Mouse (Mus musculus) heart, embryonic 11.5 days (tissue): ENCODE results near the gene P3h2. TPM values are rescaled to one million over a fixed set of nuclear protein-coding genes. Genes with fewer than 3 reads are reported as not detected.
A peak's percentile ranks its signal among the peaks of the same experiment; 100 is the strongest.

ENCODE experiments used
- ATAC-seq: fragments of 200-750 bp; cut with Nextera tagmentation; replicated peaks from 2 replicates; pipeline ENCODE4 v1.8.0; 2017; ENCODE audit warnings: moderate library complexity; ENCODE audit not compliant: insufficient number of reproducible peaks, low FRiP score, low TSS enrichment
- H3K27ac ChIP-seq: fragments of 300-500 bp; sonication (generic); 2 replicates; pipeline ENCODE4 v1.5.1; 2014; ENCODE audit warnings: mild to moderate bottlenecking, low read depth, low read length
- H3K27me3 ChIP-seq: fragments of 300-500 bp; sonication (generic); 2 replicates; pipeline ENCODE4 v1.6.1; 2014; ENCODE audit warnings: mild to moderate bottlenecking, low read length, mixed read lengths; ENCODE audit not compliant: control insufficient read depth, insufficient read depth
- H3K36me3 ChIP-seq: fragments of 300-500 bp; sonication (generic); 2 replicates; pipeline ENCODE4 v1.6.1; 2014; ENCODE audit warnings: mild to moderate bottlenecking, low read length, moderate library complexity, mixed read lengths; ENCODE audit not compliant: control insufficient read depth, insufficient read depth
- H3K4me1 ChIP-seq: fragments of 300-500 bp; sonication (generic); 2 replicates; pipeline ENCODE4 v1.6.1; 2014; ENCODE audit warnings: low read length; ENCODE audit not compliant: control insufficient read depth, insufficient read depth
- H3K4me2 ChIP-seq: fragments of 300-500 bp; sonication (generic); 2 replicates; pipeline ENCODE4 v1.6.1; 2014; ENCODE audit warnings: mild to moderate bottlenecking, moderate library complexity
- H3K4me3 ChIP-seq: fragments of 300-500 bp; sonication (generic); 2 replicates; pipeline ENCODE4 v1.5.1; 2014; ENCODE audit warnings: low read depth, low read length
- H3K9ac ChIP-seq: fragments of 300-500 bp; sonication (generic); 2 replicates; pipeline ENCODE4 v1.6.1; 2014; ENCODE audit warnings: mild to moderate bottlenecking, low read depth, low read length, moderate library complexity
- H3K9me3 ChIP-seq: fragments of 300-500 bp; sonication (generic); replicated peaks from 2 replicates; pipeline ENCODE4 v1.6.1; 2016; ENCODE audit warnings: low read length; ENCODE audit not compliant: control insufficient read depth
- WGBS: fragments of 180-500 bp; shearing (Covaris S2); extraction: QIAGEN DNeasy Blood & Tissue Kit; methylation state at CpG from one replicate; pipeline ENCODE4 v1.1.7; 2014; ENCODE audit not compliant: insufficient replicate concordance; 5-methylcytosine and 5-hydroxymethylcytosine counted together
- polyA plus RNA-seq: library from polyadenylated mRNA; unstranded; fragments of >200 nt; fragmentation: Nextera tagmentation; extraction: Ambion mirVana; gene quantifications from 2 replicates; pipeline ENCODE4 v1.2.1, GENCODE M21; 2014

Gene P3h2
- polyA plus RNA-seq, 1 experiment from 2014 or later: 18.2 TPM

- Histone ChIP-seq H3K4me3 (no peak overlapping the region), H3K9me3 (no peaks in the 10 kb centered on the region), H3K9ac (no peak overlapping the region), H3K27me3 (no peaks in the 10 kb centered on the region), H3K4me1 (peaks cover 6% of the 10 kb centered on the region), H3K36me3 (no peaks in the 10 kb centered on the region), H3K27ac (no peak overlapping the region), H3K4me2 (peak overlapping the region; percentile 68)
- no peak for ATAC-seq
- 70% methylated on average over 2 of the region's 2 CpGs for WGBS
Observed at GRCm38 (mm10) chr16:26102856-26103255, 2.7 kb downstream of the P3h2 start.

GRCm38 (mm10) chr16:26100167-26100566 is 5.4 kb downstream of the P3h2 start:
- Histone ChIP-seq H3K4me1 (peaks cover 20% of the 10 kb centered on the region), H3K9ac (no peak overlapping the region), H3K4me2 (no peak overlapping the region), H3K36me3 (no peaks in the 10 kb centered on the region), H3K9me3 (no peaks in the 10 kb centered on the region), H3K4me3 (no peak overlapping the region), H3K27ac (no peak overlapping the region), H3K27me3 (no peaks in the 10 kb centered on the region)
- ATAC-seq: no peak
- 50% methylated on average over 4 of the region's 4 CpGs for WGBS

DNA sequence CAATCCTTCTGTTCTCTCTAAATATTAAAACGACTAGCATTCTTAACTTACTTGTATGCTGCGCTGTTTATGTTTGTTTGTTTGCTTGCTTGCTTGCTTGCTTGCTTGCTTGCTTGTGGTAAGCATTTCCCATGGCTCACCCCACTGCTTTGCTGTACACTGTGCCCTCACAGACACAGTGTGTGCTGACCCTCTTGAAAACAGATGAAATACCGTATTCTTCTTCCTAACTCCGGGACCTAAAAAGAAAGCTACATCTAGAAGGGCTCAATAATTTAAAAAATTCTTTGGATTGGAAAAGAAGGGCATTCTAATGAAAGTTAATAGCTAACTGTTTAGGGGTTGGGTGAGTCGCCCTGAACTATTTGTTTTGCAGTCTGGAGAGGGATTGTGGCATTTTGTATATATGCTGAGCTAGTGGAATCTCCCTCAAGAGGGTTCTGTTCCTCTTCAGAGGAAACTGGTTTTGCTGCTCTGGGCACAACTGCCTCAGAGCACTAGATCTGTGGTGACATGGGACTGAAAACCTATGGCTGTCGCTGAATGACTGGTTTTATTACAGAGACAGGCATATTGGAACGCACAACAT is 9.8 kb downstream of the P3h2 start:
- Histone ChIP-seq H3K27me3 (no peaks in the 10 kb centered on the region), H3K9ac (no peak overlapping the region), H3K36me3 (no peaks in the 10 kb centered on the region), H3K4me3 (no peak overlapping the region), H3K9me3 (no peaks in the 10 kb centered on the region), H3K27ac (no peak overlapping the region), H3K4me2 (no peak overlapping the region), H3K4me1 (peaks cover 13% of the 10 kb centered on the region)
- no peak for ATAC-seq
- 76% methylated on average over 7 of the region's 7 CpGs for WGBS

- Histone ChIP-seq H3K9me3 (no peaks in the 10 kb centered on the region), H3K36me3 (no peaks in the 10 kb centered on the region), H3K4me1 (peaks cover 13% of the 10 kb centered on the region), H3K27ac (no peak overlapping the region), H3K9ac (no peak overlapping the region), H3K4me2 (no peak overlapping the region), H3K4me3 (no peak overlapping the region), H3K27me3 (no peaks in the 10 kb centered on the region)
- no peak for ATAC-seq
- WGBS: 49% methylated on average over 4 of the region's 4 CpGs
Observed at GRCm38 (mm10) chr16:26093888-26094287, 11.7 kb downstream of the P3h2 start.

DNA sequence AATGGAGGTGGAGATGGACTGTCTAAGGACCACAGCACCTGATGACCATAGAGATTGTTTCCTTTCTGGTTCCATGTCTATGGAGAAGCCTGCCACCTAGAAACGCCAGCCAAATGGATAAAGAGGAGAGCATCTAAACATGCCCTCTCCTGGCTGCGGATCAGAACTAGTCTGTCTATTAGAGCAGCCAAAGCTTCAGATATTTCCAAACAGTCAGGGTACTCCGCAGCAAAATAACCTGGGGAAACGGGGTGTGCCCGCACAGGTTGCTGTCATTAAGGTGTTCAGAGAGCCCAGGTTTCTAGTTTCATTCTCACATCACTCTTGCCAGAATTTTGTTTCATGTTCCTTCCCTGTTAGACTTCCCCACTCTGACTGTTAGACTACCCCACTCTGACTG is 16.6 kb downstream of the P3h2 start:
- Histone ChIP-seq H3K9ac (no peak overlapping the region), H3K4me3 (no peak overlapping the region), H3K9me3 (no peaks in the 10 kb centered on the region), H3K4me1 (peaks cover 11% of the 10 kb centered on the region), H3K27me3 (no peaks in the 10 kb centered on the region), H3K27ac (no peak overlapping the region), H3K36me3 (no peaks in the 10 kb centered on the region), H3K4me2 (no peak overlapping the region)
- no peak for ATAC-seq
- 81% methylated on average over 5 of the region's 5 CpGs for WGBS

DNA sequence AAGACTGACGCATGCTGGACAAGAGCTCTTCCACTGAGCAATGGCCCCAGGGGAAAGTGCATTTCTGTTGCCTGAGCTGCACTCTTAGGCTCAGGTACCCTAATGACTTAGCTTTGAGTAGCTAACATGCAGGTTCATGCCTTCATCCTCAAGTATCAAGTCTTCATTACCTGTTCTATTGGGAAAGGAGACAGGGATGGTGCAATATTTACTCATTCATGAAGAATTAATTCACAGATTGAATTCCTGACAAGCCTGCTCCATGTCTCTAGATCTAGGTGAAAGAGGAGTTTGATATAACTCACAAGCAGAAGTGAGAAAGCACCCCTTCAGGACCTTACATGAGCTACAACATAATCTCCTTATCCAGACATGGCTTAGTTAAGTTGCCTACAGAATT is 17.3 kb downstream of the P3h2 start:
- H3K4me2 ChIP-seq: no peak overlapping the region
- no peaks in the 10 kb centered on the region for H3K36me3 ChIP-seq
- no peaks in the 10 kb centered on the region for H3K9me3 ChIP-seq
- no peak overlapping the region for H3K4me3 ChIP-seq
- H3K27ac ChIP-seq: no peak overlapping the region
- no peaks in the 10 kb centered on the region for H3K27me3 ChIP-seq
- H3K4me1 ChIP-seq: peaks cover 11% of the 10 kb centered on the region
- H3K9ac ChIP-seq: no peak overlapping the region
- ATAC-seq: no peak
- WGBS: 87% methylated on average over 1 of the region's 1 CpGs

GRCm38 (mm10) chr16:26086955-26087354 is 18.6 kb downstream of the P3h2 start:
- Histone ChIP-seq H3K4me3 (no peak overlapping the region), H3K36me3 (no peaks in the 10 kb centered on the region), H3K4me1 (peaks cover 21% of the 10 kb centered on the region), H3K27me3 (no peaks in the 10 kb centered on the region), H3K4me2 (no peak overlapping the region), H3K27ac (no peak overlapping the region), H3K9me3 (no peaks in the 10 kb centered on the region), H3K9ac (no peak overlapping the region)
- ATAC-seq: no peak
- 91% methylated on average over 1 of the region's 1 CpGs for WGBS

- Histone ChIP-seq H3K27ac (peak overlapping the region; percentile 30), H3K4me3 (no peak overlapping the region), H3K9me3 (no peaks in the 10 kb centered on the region), H3K4me1 (peaks cover 26% of the 10 kb centered on the region), H3K27me3 (no peaks in the 10 kb centered on the region), H3K4me2 (no peak overlapping the region), H3K36me3 (no peaks in the 10 kb centered on the region), H3K9ac (no peak overlapping the region)
- WGBS: 33% methylated on average over 2 of the region's 2 CpGs
- no peak for ATAC-seq
Observed at GRCm38 (mm10) chr16:26085160-26085559, 20.4 kb downstream of the P3h2 start.

DNA sequence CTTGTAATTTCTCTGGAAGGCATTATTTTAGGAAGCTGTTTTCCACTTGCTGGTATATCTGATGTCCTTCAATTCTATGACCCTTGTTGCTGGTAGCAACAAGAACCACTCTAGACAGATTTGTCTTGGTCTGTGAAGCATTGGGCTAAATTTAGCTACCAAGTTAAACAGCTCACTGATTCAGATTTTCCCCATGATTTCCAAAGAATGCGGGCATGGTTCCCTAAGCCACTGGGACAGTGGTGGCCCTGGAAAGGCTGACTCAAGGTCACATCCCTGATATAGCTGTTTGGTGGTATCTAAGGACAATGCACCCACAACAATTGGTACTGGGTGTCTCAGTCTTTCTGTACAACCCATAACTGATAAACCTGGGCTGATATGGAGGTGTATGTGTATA is 22.8 kb downstream of the P3h2 start:
- Histone ChIP-seq H3K27ac (peak overlapping the region; percentile 62), H3K9ac (no peak overlapping the region), H3K4me2 (no peak overlapping the region), H3K4me3 (no peak overlapping the region), H3K9me3 (no peaks in the 10 kb centered on the region), H3K36me3 (no peaks in the 10 kb centered on the region), H3K4me1 (peaks cover 43% of the 10 kb centered on the region), H3K27me3 (no peaks in the 10 kb centered on the region)
- no peak; the same call in 1 of the 2 replicates for ATAC-seq
- 24% methylated on average over 1 of the region's 1 CpGs for WGBS
